Mouse (Mus musculus): ENCODE results near the gene Inca1. TPM values are rescaled to one million over a fixed set of nuclear protein-coding genes. Genes with fewer than 3 reads are reported as not detected.

Inca1 gene
- total RNA-seq, 2 experiments from 2014 or later, result 1.8 to 3.0 TPM

- no peak for TF ChIP-seq CTCF (IDR thresholded peaks at IDR 0.05)
- DNase-seq (ENCODE audit: extremely low spot score in 1 of 2, low spot score in 2 of 2), result no peak
- intact Hi-C loops (cut with DNase I), result no loop called here
- Histone ChIP-seq H3K27ac (no peak overlapping the region), H3K4me3 (no peak overlapping the region)
These were observed 50.7 kb downstream of the Inca1 start for GRCm38 (mm10) chr11:70649185-70649734.

GRCm38 (mm10) chr11:70648512-70648911, 51.4 kb downstream of the Inca1 start:
- intact Hi-C loops (cut with DNase I), result no loop called here
- H3K27ac ChIP-seq, result no peak overlapping the region
- TF ChIP-seq CTCF (IDR thresholded peaks at IDR 0.05), result no peak
- no peak for DNase-seq (ENCODE audit: extremely low spot score in 1 of 2, low spot score in 2 of 2)
- H3K4me3 ChIP-seq, result peak overlapping the region; percentile 70

- peak overlapping the region; percentile 70 for H3K4me3 ChIP-seq
- no peak for DNase-seq (ENCODE audit: extremely low spot score in 1 of 2, low spot score in 2 of 2)
- H3K27ac ChIP-seq, result peak overlapping the region; percentile 91
- intact Hi-C loops (cut with DNase I), result loop anchor here (1.0 to 2.0 kb wide), 3 partner anchors 21 to 196 kb away; partner anchors contain the start of genes Inca1, Kif1c and Spag7
- TF ChIP-seq CTCF (IDR thresholded peaks at IDR 0.05), result no peak
These were observed 52.1 kb downstream of the Inca1 start for GRCm38 (mm10) chr11:70647716-70648420.

GRCm38 (mm10) chr11:70646691-70647650, 53.0 kb downstream of the Inca1 start, which contains the start of the genes Rnf167 and Slc25a11:
Gene Rnf167 (plus strand): TSS chr11:70647235.
Gene Slc25a11 (minus strand): TSS chr11:70647479.
- no peak for TF ChIP-seq CTCF (IDR thresholded peaks at IDR 0.05)
- intact Hi-C loops (cut with DNase I), result loop anchor here (1.0 to 2.0 kb wide), 3 partner anchors 22 to 195 kb away; partner anchors contain the start of genes Inca1, Kif1c and Spag7
- Histone ChIP-seq H3K4me3 (peak within 1 kb of the TSS; percentile 91), H3K27ac (peak within 1 kb of the TSS; percentile 94)
- DNase-seq (ENCODE audit: extremely low spot score in 1 of 2, low spot score in 2 of 2), result peak; percentile 93 to 96

GRCm38 (mm10) chr11:70646259-70646555, 53.7 kb downstream of the Inca1 start:
- TF ChIP-seq CTCF (IDR thresholded peaks at IDR 0.05), result no peak
- Histone ChIP-seq H3K4me3 (peak overlapping the region; percentile 91), H3K27ac (peak overlapping the region; percentile 94)
- intact Hi-C loops (cut with DNase I), result loop anchor here (2.0 kb wide), 2 partner anchors 23 to 55 kb away; partner anchors contain the start of genes Inca1, Kif1c and Spag7
- DNase-seq (ENCODE audit: extremely low spot score in 1 of 2, low spot score in 2 of 2), result no peak

GRCm38 (mm10) chr11:70645461-70646258, 54.3 kb downstream of the Inca1 start:
- DNase-seq (ENCODE audit: extremely low spot score in 1 of 2, low spot score in 2 of 2), result no peak
- peak overlapping the region; percentile 91 for H3K4me3 ChIP-seq
- TF ChIP-seq CTCF (IDR thresholded peaks at IDR 0.05), result no peak
- intact Hi-C loops (cut with DNase I), result loop anchor here (2.0 kb wide), 2 partner anchors 23 to 55 kb away; partner anchors contain the start of genes Inca1, Kif1c and Spag7
- H3K27ac ChIP-seq, result peak overlapping the region; percentile 94; the same call in 1 of the 2 replicates

- no peak overlapping the region for H3K27ac ChIP-seq
- TF ChIP-seq CTCF (IDR thresholded peaks at IDR 0.05), result no peak
- intact Hi-C loops (cut with DNase I), result no loop called here
- H3K4me3 ChIP-seq, result no peak overlapping the region
- DNase-seq (ENCODE audit: extremely low spot score in 1 of 2, low spot score in 2 of 2), result no peak
These were observed 55.3 kb downstream of the Inca1 start for GRCm38 (mm10) chr11:70644564-70645103.

GRCm38 (mm10) chr11:70643051-70643450, 56.9 kb downstream of the Inca1 start:
- intact Hi-C loops (cut with DNase I), result no loop called here
- DNase-seq (ENCODE audit: extremely low spot score in 1 of 2, low spot score in 2 of 2), result no peak
- H3K4me3 ChIP-seq, result no peak overlapping the region
- no peak for TF ChIP-seq CTCF (IDR thresholded peaks at IDR 0.05)
- no peak overlapping the region for H3K27ac ChIP-seq

GRCm38 (mm10) chr11:70641241-70641640, 58.7 kb downstream of the Inca1 start:
- H3K27ac ChIP-seq, result no peak overlapping the region
- no peak for TF ChIP-seq CTCF (IDR thresholded peaks at IDR 0.05)
- no peak for DNase-seq (ENCODE audit: extremely low spot score in 1 of 2, low spot score in 2 of 2)
- no peak overlapping the region for H3K4me3 ChIP-seq
- intact Hi-C loops (cut with DNase I), result no loop called here

- TF ChIP-seq CTCF (IDR thresholded peaks at IDR 0.05), result no peak
- H3K27ac ChIP-seq, result no peak overlapping the region
- no peak for DNase-seq (ENCODE audit: extremely low spot score in 1 of 2, low spot score in 2 of 2)
- no peak overlapping the region for H3K4me3 ChIP-seq
- intact Hi-C loops (cut with DNase I), result no loop called here
These were observed 60.0 kb downstream of the Inca1 start for GRCm38 (mm10) chr11:70639976-70640375.

All from left cerebral cortex, adult 2 months (tissue).